Mouse (Mus musculus) embryonic stem cell, embryonic (primary cell): ENCODE measurements at regions not wholly inside any gene's neighbourhood (a gene's known extent, or its start where the extent isn't known, plus 50 kb on each side); places are given as distances from the start of the nearest gene placed in this dataset.

Experiments
- CTCF ChIA-PET, 4 experiments: fragments of 300-600 bp in 2 of 4; fragments of 350-600 bp in 2 of 4; sonication (Branson Sonifier 250); formaldehyde crosslinking; loops; one replicate each; lab custom pipeline; 2022; ENCODE audit warnings: inconsistent platforms in 2 of 4; lab: Charles Lee
- POLR2A ChIA-PET, 4 experiments: fragments of 300-600 bp in 2 of 4; fragments of 350-600 bp in 2 of 4; sonication (Branson Sonifier 250); formaldehyde crosslinking; loops; one replicate each; lab custom pipeline; 2022; ENCODE audit warnings: antibody characterized with exemption in 4 of 4, inconsistent platforms in 1 of 4; lab: Charles Lee

GRCm38 (mm10) chr8:12151679-12152078 is 126.9 kb upstream of the A230072I06Rik start:
- ChIA-PET POLR2A (interaction anchor here in 1 of 4 experiments (0.6 kb wide), 1 partner anchor 71 kb away, joined by 3 read pairs; no protein-coding TSS in a partner anchor), CTCF (interaction anchor here in 1 of 4 experiments (0.7 kb wide), 1 partner anchor 52 kb away, joined by 3 read pairs; no protein-coding TSS in a partner anchor)

GRCm38 (mm10) chr8:12152825-12153224 is 125.8 kb upstream of the A230072I06Rik start:
- POLR2A ChIA-PET: interaction anchor here in 1 of 4 experiments (0.6 kb wide), 1 partner anchor 214 kb away, joined by 3 read pairs; no protein-coding TSS in a partner anchor
- CTCF ChIA-PET: interaction anchor here in 1 of 4 experiments (0.7 kb wide), 1 partner anchor 408 kb away, joined by 3 read pairs; no protein-coding TSS in a partner anchor

- CTCF ChIA-PET: no interaction called here
- POLR2A ChIA-PET: no interaction called here
Measured at GRCm38 (mm10) chr8:12156893-12157292, 121.7 kb upstream of the A230072I06Rik start.

GRCm38 (mm10) chr8:12158188-12158587 is 120.4 kb upstream of the A230072I06Rik start:
- ChIA-PET POLR2A (no interaction called here), CTCF (no interaction called here)

GRCm38 (mm10) chr8:12162921-12163705 is 115.5 kb upstream of the A230072I06Rik start:
- CTCF ChIA-PET: no interaction called here
- POLR2A ChIA-PET: interaction anchor here in 1 of 4 experiments (1.4 kb wide), 1 partner anchor 29 kb away, joined by 4 read pairs; no protein-coding TSS in a partner anchor

GRCm38 (mm10) chr8:12165487-12166152 is 113.0 kb upstream of the A230072I06Rik start:
- CTCF ChIA-PET: interaction anchor here in 3 of 4 experiments (0.6 to 0.7 kb wide), 4 partner anchors 170 to 222 kb away, joined by 3 to 5 read pairs (median 3); no protein-coding TSS in a partner anchor

GRCm38 (mm10) chr8:12171788-12172187 is 106.8 kb upstream of the A230072I06Rik start:
- POLR2A ChIA-PET: no interaction called here
- CTCF ChIA-PET: interaction anchor here in 1 of 4 experiments (0.6 kb wide), 1 partner anchor 459 kb away, joined by 6 read pairs; no protein-coding TSS in a partner anchor

More at GRCm38 (mm10) chr8:12165487-12166152, 113.0 kb upstream of the A230072I06Rik start:
- POLR2A ChIA-PET: no interaction called here

GRCm38 (mm10) chr8:12175496-12175895 is 103.1 kb upstream of the A230072I06Rik start:
- CTCF ChIA-PET: interaction anchor here in 1 of 4 experiments (1.3 kb wide), 1 partner anchor 232 kb away, joined by 3 read pairs; no protein-coding TSS in a partner anchor
- POLR2A ChIA-PET: interaction anchor here in 1 of 4 experiments (0.5 kb wide), 1 partner anchor 224 kb away, joined by 6 read pairs; no protein-coding TSS in a partner anchor

GRCm38 (mm10) chr8:12184666-12185065 is 94.0 kb upstream of the A230072I06Rik start:
- ChIA-PET CTCF (interaction anchor here in 1 of 4 experiments (0.6 to 0.8 kb wide), 2 partner anchors 493 to 713 kb away, joined by 3 read pairs; no protein-coding TSS in a partner anchor), POLR2A (no interaction called here)

- CTCF ChIA-PET: no interaction called here
- POLR2A ChIA-PET: no interaction called here
Measured at GRCm38 (mm10) chr8:12187366-12187765, 91.3 kb upstream of the A230072I06Rik start.

- ChIA-PET CTCF (interaction anchor here in 1 of 4 experiments (0.6 kb wide), 1 partner anchor 34 kb away, joined by 3 read pairs; no protein-coding TSS in a partner anchor), POLR2A (interaction anchor here in 1 of 4 experiments (1.0 kb wide), 1 partner anchor 207 kb away, joined by 7 read pairs; the partner anchor contains the start of gene Sox1)
Measured at GRCm38 (mm10) chr8:12188451-12188850, 90.2 kb upstream of the A230072I06Rik start.

- ChIA-PET POLR2A (interaction anchor here in 1 of 4 experiments (1.0 kb wide), 1 partner anchor 206 kb away, joined by 7 read pairs; the partner anchor contains the start of gene Sox1), CTCF (interaction anchor here in 1 of 4 experiments (0.6 kb wide), 1 partner anchor 33 kb away, joined by 3 read pairs; no protein-coding TSS in a partner anchor)
Measured at GRCm38 (mm10) chr8:12188960-12189359, 89.7 kb upstream of the A230072I06Rik start.

- ChIA-PET CTCF (interaction anchor here in 3 of 4 experiments (0.6 to 1.8 kb wide), 25 partner anchors 11 to 1024 kb away, joined by 3 to 9 read pairs (median 3); no protein-coding TSS in a partner anchor), POLR2A (interaction anchor here in 1 of 4 experiments (0.7 to 1.4 kb wide), 2 partner anchors 29 to 163 kb away, joined by 3 to 4 read pairs; no protein-coding TSS in a partner anchor)
Measured at GRCm38 (mm10) chr8:12192006-12192405, 86.6 kb upstream of the A230072I06Rik start.

- CTCF ChIA-PET: no interaction called here
- POLR2A ChIA-PET: interaction anchor here in 1 of 4 experiments (0.6 kb wide), 1 partner anchor 149 kb away, joined by 4 read pairs; no protein-coding TSS in a partner anchor
Measured at GRCm38 (mm10) chr8:12205909-12206308, 72.7 kb upstream of the A230072I06Rik start.

- ChIA-PET CTCF (no interaction called here), POLR2A (no interaction called here)
Measured at GRCm38 (mm10) chr8:12207412-12207811, 71.2 kb upstream of the A230072I06Rik start.

- CTCF ChIA-PET: no interaction called here
Measured at GRCm38 (mm10) chr8:12213774-12214173, 64.8 kb upstream of the A230072I06Rik start.

GRCm38 (mm10) chr8:12214205-12215019 is 64.2 kb upstream of the A230072I06Rik start:
- POLR2A ChIA-PET: interaction anchor here in 1 of 4 experiments (0.6 kb wide), 1 partner anchor 17 kb away, joined by 3 read pairs; no protein-coding TSS in a partner anchor
- CTCF ChIA-PET: no interaction called here

More at GRCm38 (mm10) chr8:12213774-12214173, 64.8 kb upstream of the A230072I06Rik start:
- POLR2A ChIA-PET: interaction anchor here in 1 of 4 experiments (1.0 kb wide), 1 partner anchor 10 kb away, joined by 3 read pairs; no protein-coding TSS in a partner anchor
